Mouse (Mus musculus): ENCODE results near the gene Camk2g.
"Not testable (repeated sequence)": the region's sequence is repeated elsewhere in the genome, so short reads cannot be mapped to it uniquely, and the experiment has no call there.

DNA sequence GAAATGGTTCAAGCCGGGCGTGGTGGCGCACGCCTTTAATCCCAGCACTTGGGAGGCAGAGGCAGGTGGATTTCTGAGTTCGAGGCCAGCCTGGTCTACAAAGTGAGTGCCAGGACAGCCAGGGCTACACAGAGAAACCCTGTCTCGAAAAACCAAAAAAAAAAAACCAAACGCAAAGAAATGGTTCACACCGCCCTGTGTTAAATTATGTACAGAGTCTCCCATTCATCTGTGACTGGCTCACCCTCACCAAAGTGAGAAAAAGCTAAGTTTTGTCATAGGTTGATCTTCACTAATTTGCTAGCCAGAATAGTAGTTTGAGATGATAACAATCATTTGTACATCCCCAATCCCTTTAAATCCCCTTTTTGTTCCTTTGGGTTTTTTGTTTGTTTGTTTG is 90.4 kb downstream of the Camk2g start:
- not testable (repeated sequence) for TF ChIP-seq CTCF (IDR thresholded peaks at IDR 0.05); POLR2A (IDR thresholded peaks at IDR 0.05; ENCODE audit: insufficient read depth, low read depth, low read length)

Data from heart, adult 2 months (tissue).